Mouse (Mus musculus) kidney, postnatal 0 days (tissue): ENCODE results near the gene Cyp51. TPM values are rescaled to one million over a fixed set of nuclear protein-coding genes. Genes with fewer than 3 reads are reported as not detected.
A peak's percentile ranks its signal among the peaks of the same experiment; 100 is the strongest.

Experiments used
- ATAC-seq: fragments of 200-750 bp; cut with Nextera tagmentation; replicated peaks from 2 replicates; pipeline ENCODE4 v1.8.0; 2017; ENCODE audit warnings: low read depth, moderate number of reproducible peaks, moderate TSS enrichment, moderate library complexity; ENCODE audit not compliant: low FRiP score
- DNase-seq: peaks from one replicate; pipeline ENCODE4 v3.0.0-alpha.2; 2016; ENCODE audit warnings: low spot score
- H3K27ac ChIP-seq: fragments of 300-500 bp; sonication (generic); 2 replicates; pipeline ENCODE4 v1.5.1; 2014; ENCODE audit warnings: mild to moderate bottlenecking
- H3K27me3 ChIP-seq: fragments of 300-500 bp; sonication (generic); 2 replicates; pipeline ENCODE4 v1.6.1; 2014; ENCODE audit warnings: low read length, mixed read lengths; ENCODE audit not compliant: insufficient read depth
- H3K36me3 ChIP-seq: fragments of 300-500 bp; sonication (generic); 2 replicates; pipeline ENCODE4 v1.6.1; 2014; ENCODE audit warnings: low read length, mixed read lengths; ENCODE audit not compliant: insufficient read depth
- H3K4me1 ChIP-seq: fragments of 300-500 bp; sonication (generic); replicated peaks from 2 replicates; pipeline ENCODE4 v1.6.1; 2014; ENCODE audit warnings: antibody characterized with exemption, low read length, mixed read lengths; ENCODE audit not compliant: insufficient read depth
- H3K4me2 ChIP-seq: fragments of 300-500 bp; sonication (generic); 2 replicates; pipeline ENCODE4 v1.6.1; 2014; ENCODE audit warnings: mild to moderate bottlenecking, low read length, moderate library complexity, mixed read lengths
- H3K4me3 ChIP-seq: fragments of 300-500 bp; sonication (generic); replicated peaks from 2 replicates; pipeline ENCODE4 v1.5.1; 2014; ENCODE audit warnings: low read depth, low read length
- H3K9ac ChIP-seq: fragments of 300-500 bp; sonication (generic); 2 replicates; pipeline ENCODE4 v1.6.1; 2014; ENCODE audit warnings: low read depth, low read length
- H3K9me3 ChIP-seq: fragments of 300-500 bp; sonication (generic); replicated peaks from 2 replicates; pipeline ENCODE4 v1.6.1; 2016; ENCODE audit warnings: low read length, inconsistent platforms, mixed read lengths
- CTCF ChIP-seq: IDR thresholded peaks from 2 replicates; pipeline ENCODE4 v1.5.1; 2016; ENCODE audit warnings: antibody characterized with exemption, low read depth, mild to moderate bottlenecking, moderate library complexity
- whole genome bisulfite sequencing: fragments of 180-500 bp; shearing (Covaris S2); extraction: QIAGEN DNeasy Blood & Tissue Kit; methylation state at CpG from one replicate; pipeline ENCODE4 v1.1.7; 2014; 5-methylcytosine and 5-hydroxymethylcytosine counted together
- polyA plus RNA-seq: library from polyadenylated mRNA; unstranded; fragments of >200 nt; fragmentation: Nextera tagmentation; extraction: Ambion mirVana; gene quantifications from 2 replicates; pipeline ENCODE4 v1.2.1, GENCODE M21; 2015

Cyp51 gene
- polyA plus RNA-seq, 1 experiment from 2014 or later, result 51.5 TPM

- Histone ChIP-seq H3K36me3 (peaks cover 31% of the 10 kb centered on the region), H3K27ac (no peak overlapping the region), H3K27me3 (no peaks in the 10 kb centered on the region), H3K9ac (no peak overlapping the region), H3K9me3 (no peaks in the 10 kb centered on the region), H3K4me3 (no peak overlapping the region), H3K4me1 (no peaks in the 10 kb centered on the region), H3K4me2 (no peak overlapping the region)
- ATAC-seq (no peak), DNase-seq (no peak)
- no peak for TF ChIP-seq CTCF
- WGBS, result 96% methylated on average over 9 of the region's 9 CpGs
These were observed 67.9 kb downstream of the Cyp51 start for GRCm38 (mm10) chr5:4036686-4037085.

- Histone ChIP-seq H3K9me3 (no peaks in the 10 kb centered on the region), H3K27me3 (no peaks in the 10 kb centered on the region), H3K4me1 (no peaks in the 10 kb centered on the region), H3K4me2 (no peak overlapping the region), H3K9ac (no peak overlapping the region), H3K36me3 (peaks cover 29% of the 10 kb centered on the region; the same call in 1 of the 2 replicates), H3K4me3 (no peak overlapping the region), H3K27ac (no peak overlapping the region)
- TF ChIP-seq CTCF, result no peak
- DNase-seq, result peak; percentile 11
- ATAC-seq, result no peak; the same call in 1 of the 2 replicates
- WGBS, result 51% methylated on average over 4 of the region's 4 CpGs
These were observed 72.7 kb downstream of the Cyp51 start for GRCm38 (mm10) chr5:4031846-4032245.

Other genes starting within 250 kb of the Cyp51 start
- gene Mterf1a, start 210.8 kb downstream of the Cyp51 start, polyA plus RNA-seq, result 8.0 and 8.4 TPM in 2 replicates
- 110 and 129 TPM in 2 replicates for gene Akap9, start 176.7 kb downstream of the Cyp51 start, polyA plus RNA-seq
- 1.9 and 2.8 TPM in 2 replicates for gene Mterf1b, start 87.6 kb upstream of the Cyp51 start, polyA plus RNA-seq